Mouse (Mus musculus) layer of hippocampus, postnatal 25 days (tissue): ENCODE measurements around the gene Gm10945. TPM values are rescaled to one million over a fixed set of nuclear protein-coding genes. Genes with fewer than 3 reads are reported as not detected.

Source experiments
- DNase-seq, 2 experiments: peaks; one replicate each; pipeline ENCODE4 v3.0.0; 2022; ENCODE audit warnings: mixed read lengths in 2 of 2, low spot score in 1 of 2; ENCODE audit errors: extremely low spot score in 1 of 2
- total RNA-seq, 2 experiments: library from RNA; stranded (reverse); gene quantifications; 2 replicates each; pipeline ENCODE4 v1.2.3; 2021

The Gm10945 gene
- not detected for total RNA-seq

DNA sequence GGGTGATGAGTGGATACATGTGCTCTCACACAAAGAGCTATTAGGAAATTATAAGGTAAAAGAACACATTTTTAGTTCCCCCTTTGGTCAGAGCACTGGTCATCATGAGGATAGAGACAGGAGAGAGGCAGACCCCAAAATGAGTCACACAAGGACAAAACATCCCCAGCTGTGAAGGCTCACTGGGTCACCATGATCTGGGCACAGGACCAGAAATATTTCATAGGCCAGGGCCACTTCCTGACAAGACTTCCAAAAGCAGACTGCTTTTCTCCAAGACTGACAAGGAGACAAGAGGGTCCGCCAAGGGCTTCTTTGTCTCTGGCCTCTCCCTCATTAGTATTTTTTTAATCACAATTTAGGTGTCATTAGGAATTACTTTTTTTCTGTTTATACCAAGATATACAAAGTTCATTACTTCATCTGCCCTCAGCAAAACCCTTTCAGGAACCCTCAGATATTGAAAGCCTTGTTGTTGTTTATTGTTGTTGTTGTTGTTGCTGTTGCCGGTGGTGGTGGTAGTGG is at the start of gene Gm10945:
TSS of gene Gm10945 (minus strand) at position 475 of the 525 bp plus-strand sequence.
- no peak for DNase-seq

DNA sequence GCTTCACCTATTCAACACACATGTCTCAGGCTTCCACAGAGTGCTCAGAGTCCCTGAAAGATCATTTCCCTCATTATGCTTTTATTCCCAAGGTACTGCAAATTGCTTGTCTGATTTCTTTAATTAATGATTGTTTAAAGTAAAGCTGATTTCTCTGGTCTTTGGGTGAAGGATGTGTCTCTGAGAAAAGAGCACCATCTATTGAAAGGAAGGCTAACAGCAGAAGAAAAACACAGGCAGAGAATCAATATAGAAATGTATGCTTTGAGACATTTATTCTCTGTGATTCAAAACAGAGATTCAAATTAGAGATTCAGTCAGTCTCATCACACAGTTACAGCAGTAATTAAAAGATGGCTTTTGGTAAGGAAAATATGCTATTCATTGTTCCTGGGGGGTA is 28.7 kb upstream of the Gm10945 start:
- DNase-seq, result no peak

DNA sequence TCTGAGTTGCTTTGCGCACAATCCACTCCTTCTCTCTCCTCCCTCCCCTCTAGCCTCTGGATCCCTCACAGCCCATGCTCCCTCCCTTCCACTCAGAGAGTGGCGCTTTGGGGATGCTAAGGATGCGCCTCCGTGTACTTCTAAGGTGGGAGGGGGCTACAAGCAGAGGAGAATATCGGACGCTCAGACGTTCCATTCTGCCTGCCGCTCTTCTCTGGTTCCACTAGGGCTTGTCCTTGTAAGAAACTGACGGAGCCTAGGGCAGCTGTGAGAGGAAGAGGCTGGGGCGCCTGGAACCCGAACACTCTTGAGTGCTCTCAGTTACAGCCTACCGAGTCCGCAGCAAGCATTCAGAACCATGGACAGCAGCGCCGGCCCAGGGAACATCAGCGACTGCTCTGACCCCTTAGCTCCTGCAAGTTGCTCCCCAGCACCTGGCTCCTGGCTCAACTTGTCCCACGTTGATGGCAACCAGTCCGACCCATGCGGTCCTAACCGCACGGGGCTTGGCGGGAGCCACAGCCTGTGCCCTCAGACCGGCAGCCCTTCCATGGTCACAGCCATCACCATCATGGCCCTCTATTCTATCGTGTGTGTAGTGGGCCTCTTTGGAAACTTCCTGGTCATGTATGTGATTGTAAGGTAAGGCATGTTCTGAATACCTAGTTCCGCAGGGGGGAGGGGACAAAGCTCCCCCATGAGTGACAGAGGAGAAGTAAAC is 27.1 kb upstream of the Gm10945 start:
- DNase-seq, result peak; percentile 10 to 12

DNA sequence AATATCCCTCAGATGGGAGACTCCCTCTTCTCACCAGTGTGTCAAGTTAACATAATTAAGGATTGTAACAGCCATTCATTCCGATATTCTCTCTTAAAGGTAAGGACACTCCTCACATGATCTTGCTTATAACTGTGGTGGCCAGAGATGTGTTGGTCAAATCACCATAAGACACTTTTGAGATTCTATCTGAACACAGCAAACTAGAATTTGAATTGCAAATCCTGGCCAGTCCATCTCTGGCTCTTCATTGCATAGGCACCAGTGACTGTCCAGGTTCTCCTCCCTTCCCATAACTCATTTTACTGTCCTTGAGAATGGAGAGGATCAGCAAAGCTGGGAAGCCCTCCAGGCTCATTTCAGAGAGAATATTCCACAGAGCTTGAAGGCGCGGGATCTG is 3.4 kb downstream of the Gm10945 start, which contains the start of gene Oprm1:
TSS of gene Oprm1 (plus strand) at position 301 of the 400 bp plus-strand sequence.
- DNase-seq, result no peak

DNA sequence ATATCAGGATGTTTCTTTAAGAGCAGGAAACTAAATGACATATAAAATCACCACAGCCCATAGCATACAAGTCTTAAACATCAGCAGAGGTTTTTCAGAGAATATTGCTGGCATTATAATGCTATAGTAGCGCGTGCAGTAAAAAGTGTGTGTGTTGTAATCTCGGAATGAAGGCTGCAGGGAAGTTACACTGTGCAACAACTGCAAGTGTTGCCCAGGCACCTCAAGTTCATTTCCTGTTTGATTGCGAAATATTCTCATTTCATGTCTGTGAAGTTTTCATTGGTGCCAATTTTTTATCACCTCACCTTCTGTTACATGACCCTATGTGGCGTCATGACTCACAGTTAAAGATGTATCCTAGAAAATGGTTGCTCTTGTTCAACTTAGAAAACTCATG is 8.2 kb downstream of the Gm10945 start:
- no peak for DNase-seq

DNA sequence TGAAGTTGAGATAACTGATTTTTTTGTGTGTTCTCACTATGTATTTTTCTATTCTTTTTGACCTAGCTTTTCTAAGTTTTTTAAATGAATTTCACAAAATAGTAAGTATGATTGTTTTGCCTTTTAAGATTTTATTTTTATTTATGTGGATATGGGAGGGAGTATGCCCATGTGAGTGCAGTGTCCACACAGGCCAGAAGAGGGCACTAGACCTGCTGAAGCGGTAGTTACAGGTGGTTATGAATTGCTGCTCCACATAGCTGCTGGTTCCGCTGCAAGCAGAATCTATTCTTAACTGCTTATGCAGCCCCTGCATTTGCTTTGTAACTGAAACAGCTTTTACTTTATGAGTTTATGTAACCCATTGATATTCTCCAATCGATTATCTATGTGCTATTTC is 33.1 kb downstream of the Gm10945 start:
- DNase-seq, result no peak

DNA sequence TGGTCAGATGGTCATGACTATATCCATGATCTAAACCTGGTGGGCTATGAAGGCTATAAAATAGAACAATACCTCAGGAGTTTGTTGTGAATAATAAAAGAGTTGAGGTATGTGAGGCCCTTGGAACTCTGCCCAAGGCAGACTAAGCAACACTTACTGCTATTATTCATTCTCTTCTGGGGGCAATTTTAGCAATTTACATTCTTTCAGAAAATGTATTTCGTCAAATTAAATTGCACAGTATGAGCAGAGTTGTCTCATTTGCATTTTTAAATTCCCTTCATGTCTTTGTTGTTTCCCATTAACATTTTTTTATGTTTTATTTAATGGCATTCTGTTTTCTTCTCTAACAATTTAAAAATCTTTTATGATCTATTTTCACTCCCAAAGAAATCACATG is 37.8 kb downstream of the Gm10945 start:
- no peak for DNase-seq

DNA sequence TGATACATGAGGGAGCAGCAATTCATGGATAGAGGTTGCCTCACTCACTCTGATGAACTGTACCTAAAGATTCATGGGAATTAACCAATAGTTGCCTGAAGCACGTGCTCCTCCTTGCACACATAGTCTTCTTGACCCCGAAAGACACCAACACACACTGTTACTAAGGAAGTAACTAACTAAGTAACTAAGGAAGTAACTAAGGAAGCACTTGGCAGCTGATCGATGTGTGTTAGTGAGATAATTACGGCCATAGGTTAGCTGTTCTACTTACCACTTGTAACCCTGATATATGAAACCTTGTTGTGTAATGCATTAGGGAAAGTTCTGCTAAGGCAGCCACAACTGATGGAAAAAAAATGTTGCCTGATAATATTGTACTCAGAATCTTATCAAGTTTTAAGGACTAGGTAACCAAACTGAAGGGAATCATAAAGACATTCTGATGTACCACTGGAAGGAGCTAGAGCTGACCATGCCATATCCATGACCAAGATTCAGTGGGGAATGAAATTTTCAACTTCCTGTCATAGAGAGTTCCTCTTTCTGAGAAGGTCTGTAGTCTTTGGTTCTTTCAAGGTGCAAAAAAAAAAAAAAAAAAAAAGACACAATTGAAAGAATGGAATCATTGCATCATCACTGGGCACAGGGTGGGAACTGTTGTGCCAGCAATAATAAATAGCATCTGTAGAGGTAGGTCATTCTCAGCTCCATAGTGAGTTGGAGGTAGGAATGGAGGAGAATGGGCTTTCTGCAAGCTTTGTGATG is 44.2 kb downstream of the Gm10945 start:
- no peak for DNase-seq

DNA sequence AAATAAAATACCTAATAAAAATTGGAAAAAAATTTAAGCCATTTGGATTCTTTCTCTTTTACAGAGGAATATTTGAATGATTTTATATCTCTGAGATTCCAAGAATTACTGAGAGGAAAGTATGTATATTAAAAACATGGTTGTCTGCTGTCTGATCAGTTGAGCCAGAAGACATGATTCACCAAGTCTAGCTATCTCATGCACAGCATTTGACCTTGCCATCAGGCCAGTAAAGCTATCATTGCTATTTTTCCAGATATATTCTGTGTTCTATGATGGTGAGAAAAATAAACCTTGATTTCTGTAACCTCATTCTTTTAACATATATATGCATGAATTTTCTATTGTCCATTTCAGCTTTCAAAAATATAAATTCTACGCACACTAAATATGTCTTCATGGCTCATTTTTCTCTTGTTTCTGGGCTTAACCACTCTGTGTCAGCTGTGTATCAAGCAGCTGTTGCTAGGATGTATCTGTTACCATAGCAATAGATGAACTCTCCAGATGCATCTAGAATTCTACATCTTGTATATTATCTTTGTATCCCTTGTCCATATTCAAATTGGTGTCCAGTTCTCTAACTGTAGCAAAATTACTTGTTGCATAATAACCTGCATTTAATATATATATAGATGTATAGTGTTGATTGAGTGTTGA is 56.2 kb downstream of the Gm10945 start:
- DNase-seq, result no peak

DNA sequence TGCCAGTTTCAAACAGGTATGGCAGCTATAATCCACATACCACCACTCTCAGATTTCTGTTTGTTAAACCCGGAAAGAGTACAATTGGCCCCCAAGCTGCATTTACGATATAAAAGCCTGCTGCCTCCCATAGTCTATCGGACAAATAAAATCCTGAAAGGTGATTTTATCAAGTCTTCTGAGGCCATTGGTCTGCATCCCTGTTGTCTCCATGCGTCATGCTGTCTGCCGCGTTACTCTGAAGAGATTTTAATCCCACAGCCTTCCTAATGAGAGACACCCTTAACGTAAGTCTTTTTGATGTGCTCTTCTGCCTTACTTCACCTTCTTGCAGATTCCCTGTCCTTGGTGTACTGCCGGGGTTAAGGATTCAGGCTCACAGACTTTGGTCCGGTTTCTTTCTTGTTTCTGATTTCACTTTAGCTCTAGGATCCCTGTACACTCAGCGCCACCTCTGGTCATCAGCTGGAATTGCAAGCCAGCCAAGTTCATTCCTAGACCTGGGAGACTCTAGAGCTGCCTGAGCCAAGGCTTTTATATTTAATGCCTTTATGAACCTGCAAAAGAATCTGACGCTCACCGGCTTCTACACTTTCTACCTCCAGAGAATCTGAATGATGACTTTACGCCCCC is 67.2 kb downstream of the Gm10945 start:
- peak; percentile 33 to 53 for DNase-seq

Other genes starting within 250 kb of the Gm10945 start
- 1 to 10 TPM; 4.7 to 5.0 TPM for gene Oprm1, start 3.3 kb downstream of the Gm10945 start, total RNA-seq